Mouse (Mus musculus) lung, embryonic 14.5 days (tissue): ENCODE data around the gene Arpc3. TPM values are rescaled to one million over a fixed set of nuclear protein-coding genes. Genes with fewer than 3 reads are reported as not detected.

Experiments
- ATAC-seq: fragments of 200-750 bp; cut with Nextera tagmentation; 2 replicates; pipeline ENCODE4 v1.8.0; 2017; ENCODE audit warnings: mild to moderate bottlenecking, moderate TSS enrichment, moderate library complexity; ENCODE audit not compliant: insufficient read depth
- DNase-seq: peaks from one replicate; pipeline ENCODE4 v3.0.0-alpha.2; 2015
- H3K27ac ChIP-seq: fragments of 300-500 bp; sonication (generic); 2 replicates; pipeline ENCODE4 v1.5.1; 2014; ENCODE audit warnings: low read depth, mild to moderate bottlenecking, moderate library complexity
- H3K27me3 ChIP-seq: fragments of 300-500 bp; sonication (generic); 2 replicates; pipeline ENCODE4 v1.6.1; 2014; ENCODE audit warnings: low read length, control low read depth; ENCODE audit not compliant: insufficient read depth
- H3K36me3 ChIP-seq: fragments of 300-500 bp; sonication (generic); 2 replicates; pipeline ENCODE4 v1.6.1; 2014; ENCODE audit warnings: control low read depth; ENCODE audit not compliant: insufficient read depth
- H3K4me1 ChIP-seq: fragments of 300-500 bp; sonication (generic); 2 replicates; pipeline ENCODE4 v1.6.1; 2014; ENCODE audit warnings: antibody characterized with exemption, control low read depth; ENCODE audit not compliant: insufficient read depth
- H3K4me2 ChIP-seq: fragments of 300-500 bp; sonication (generic); 2 replicates; pipeline ENCODE4 v1.6.1; 2014; ENCODE audit warnings: mild to moderate bottlenecking
- H3K4me3 ChIP-seq: fragments of 300-500 bp; sonication (generic); 2 replicates; pipeline ENCODE4 v1.5.1; 2014; ENCODE audit warnings: low read depth, low read length
- H3K9ac ChIP-seq: fragments of 300-500 bp; sonication (generic); 2 replicates; pipeline ENCODE4 v1.6.1; 2014
- H3K9me3 ChIP-seq: fragments of 300-500 bp; sonication (generic); 2 replicates; pipeline ENCODE4 v1.6.1; 2016; ENCODE audit warnings: low read depth, low read length, control low read depth
- CTCF ChIP-seq: IDR thresholded peaks from 2 replicates; pipeline ENCODE4 v1.5.1; 2016; ENCODE audit warnings: antibody characterized with exemption, low read depth
- WGBS: fragments of 180-500 bp; shearing (Covaris S2); extraction: QIAGEN DNeasy Blood & Tissue Kit; methylation state at CpG from one replicate; pipeline ENCODE4 v1.1.7; 2014; 5-methylcytosine and 5-hydroxymethylcytosine counted together
- polyA plus RNA-seq: library from polyadenylated mRNA; unstranded; fragments of >200 nt; fragmentation: Nextera tagmentation; extraction: Ambion mirVana; gene quantifications from 2 replicates; pipeline ENCODE4 v1.2.1, GENCODE M21; 2014

The Arpc3 gene
- polyA plus RNA-seq, 1 experiment from 2014 or later: 48.7 TPM

- no peaks in the 10 kb centered on the region for H3K9me3 ChIP-seq
- peak within 1 kb of the TSS; percentile 92 for H3K27ac ChIP-seq
- H3K4me1 ChIP-seq: peaks cover 8% of the 10 kb centered on the region; the same call in 1 of the 2 replicates
- H3K27me3 ChIP-seq: no peaks in the 10 kb centered on the region
- peak; percentile 44 for DNase-seq
- peak within 1 kb of the TSS; percentile 82 for H3K9ac ChIP-seq
- peak within 1 kb of the TSS; percentile 65 for H3K4me3 ChIP-seq
- peak; percentile 84 for ATAC-seq
- peaks cover 44% of the 10 kb centered on the region for H3K36me3 ChIP-seq
- H3K4me2 ChIP-seq: peak within 1 kb of the TSS; percentile 84
- no peak for TF ChIP-seq CTCF
- WGBS: under 1% methylated on average over 33 of the region's 46 CpGs
Measured at GRCm38 (mm10) chr5:122371591-122372191, 20.0 kb upstream of the Arpc3 start, which contains the start of gene Gpn3. Gene Gpn3 (plus strand): TSS chr5:122371876.

- TF ChIP-seq CTCF: no peak
- H3K9me3 ChIP-seq: no peaks in the 10 kb centered on the region
- DNase-seq (peak; percentile 100), ATAC-seq (peak; percentile 94)
- H3K27me3 ChIP-seq: no peaks in the 10 kb centered on the region
- H3K4me2 ChIP-seq: peak within 1 kb of the TSS; percentile 84
- peaks cover 43% of the 10 kb centered on the region for H3K36me3 ChIP-seq
- peak within 1 kb of the TSS; percentile 92 for H3K27ac ChIP-seq
- H3K4me3 ChIP-seq: peak within 1 kb of the TSS; percentile 65
- H3K9ac ChIP-seq: peak within 1 kb of the TSS; percentile 82
- WGBS: 0% methylated on average over 53 of the region's 53 CpGs
- peaks cover 8% of the 10 kb centered on the region; the same call in 1 of the 2 replicates for H3K4me1 ChIP-seq
Measured at GRCm38 (mm10) chr5:122372192-122372769, 19.4 kb upstream of the Arpc3 start, which contains the start of gene Fam216a. Gene Fam216a (minus strand): TSS chr5:122372364.

DNA sequence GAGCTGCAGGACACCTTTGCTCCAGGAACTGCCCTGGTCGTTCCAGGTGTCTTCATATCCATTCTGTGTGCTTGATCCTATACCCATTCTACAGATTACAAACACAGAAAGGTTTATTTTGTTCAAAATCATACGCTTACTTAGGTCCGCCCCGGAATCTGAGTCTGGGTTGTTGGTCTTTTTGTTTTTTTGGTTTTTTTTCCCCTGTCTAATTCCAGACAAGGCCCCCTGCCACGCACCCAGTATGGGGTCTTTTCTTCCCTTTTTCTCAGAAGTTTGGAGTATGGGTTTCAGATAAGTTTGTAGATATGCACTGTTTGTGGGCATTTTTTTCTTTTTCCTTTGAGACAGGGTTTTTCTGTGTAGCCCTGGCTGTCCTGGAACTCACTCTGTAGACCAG, 18.8 kb upstream of the Arpc3 start:
- peaks cover 8% of the 10 kb centered on the region; the same call in 1 of the 2 replicates for H3K4me1 ChIP-seq
- no peaks in the 10 kb centered on the region for H3K9me3 ChIP-seq
- 6% methylated on average over 5 of the region's 5 CpGs for WGBS
- no peaks in the 10 kb centered on the region for H3K27me3 ChIP-seq
- no peak for DNase-seq
- ATAC-seq: no peak
- peak overlapping the region; percentile 82 for H3K9ac ChIP-seq
- no peak for TF ChIP-seq CTCF
- peaks cover 38% of the 10 kb centered on the region for H3K36me3 ChIP-seq
- H3K4me3 ChIP-seq: peak overlapping the region; percentile 65
- H3K4me2 ChIP-seq: peak overlapping the region; percentile 84
- peak overlapping the region; percentile 92 for H3K27ac ChIP-seq

DNA sequence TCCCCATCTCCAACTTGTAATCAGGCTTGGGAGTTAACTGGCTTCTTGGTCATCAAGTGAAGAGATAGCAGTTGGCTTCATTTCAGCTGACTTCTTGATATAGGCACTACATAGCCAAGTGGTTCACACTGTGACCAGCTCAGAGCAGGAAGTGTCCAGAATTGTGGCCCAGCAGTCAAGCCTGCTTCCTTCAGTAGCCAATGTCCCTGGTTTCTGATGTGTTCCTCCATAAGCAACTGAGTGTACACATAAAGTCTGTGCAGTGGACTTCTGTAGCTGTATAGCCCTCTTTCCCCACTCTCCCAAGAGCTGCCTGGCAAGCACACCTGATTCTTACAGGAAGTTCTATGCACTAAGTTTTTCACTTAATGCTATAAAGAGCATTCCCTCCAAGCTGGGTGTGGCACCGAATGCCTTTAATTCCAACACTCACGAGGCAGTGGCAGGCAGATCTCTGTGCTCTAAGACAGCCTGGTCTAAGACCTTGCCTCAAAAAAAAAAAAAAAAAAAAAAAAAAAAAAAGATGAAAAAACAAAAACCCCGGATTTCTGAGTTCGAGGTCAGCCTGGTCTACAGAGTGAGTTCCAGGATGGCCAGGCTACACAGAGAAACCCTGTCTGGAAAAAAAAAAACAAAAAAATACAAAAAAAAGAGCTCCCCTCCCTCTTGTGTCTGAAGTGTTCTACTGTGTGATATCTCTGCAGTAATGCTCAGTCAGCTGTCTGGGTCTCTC, 14.4 kb upstream of the Arpc3 start:
- no peak for TF ChIP-seq CTCF
- peaks cover 4% of the 10 kb centered on the region; the same call in 1 of the 2 replicates for H3K4me1 ChIP-seq
- WGBS: 85% methylated on average over 4 of the region's 4 CpGs
- no peak overlapping the region for H3K4me2 ChIP-seq
- ATAC-seq (no peak), DNase-seq (no peak)
- H3K9ac ChIP-seq: no peak overlapping the region
- H3K27me3 ChIP-seq: no peaks in the 10 kb centered on the region
- no peaks in the 10 kb centered on the region for H3K9me3 ChIP-seq
- H3K4me3 ChIP-seq: no peak overlapping the region
- H3K36me3 ChIP-seq: peaks cover 55% of the 10 kb centered on the region
- H3K27ac ChIP-seq: no peak overlapping the region

- WGBS: 93% methylated on average over 12 of the region's 12 CpGs
- Histone ChIP-seq H3K9ac (no peak overlapping the region), H3K36me3 (peaks cover 61% of the 10 kb centered on the region), H3K27ac (no peak overlapping the region), H3K4me3 (no peak overlapping the region), H3K4me2 (no peak overlapping the region), H3K4me1 (peaks cover 4% of the 10 kb centered on the region; the same call in 1 of the 2 replicates), H3K9me3 (no peaks in the 10 kb centered on the region), H3K27me3 (no peaks in the 10 kb centered on the region)
- no peak for DNase-seq
- TF ChIP-seq CTCF: no peak
- no peak for ATAC-seq
Measured at GRCm38 (mm10) chr5:122378171-122378570, 13.5 kb upstream of the Arpc3 start.

GRCm38 (mm10) chr5:122379374-122380155, 12.1 kb upstream of the Arpc3 start:
- Histone ChIP-seq H3K4me1 (no peaks in the 10 kb centered on the region), H3K4me2 (no peak overlapping the region), H3K27me3 (no peaks in the 10 kb centered on the region), H3K27ac (no peak overlapping the region), H3K9me3 (no peaks in the 10 kb centered on the region), H3K9ac (no peak overlapping the region), H3K4me3 (no peak overlapping the region), H3K36me3 (peaks cover 57% of the 10 kb centered on the region)
- ATAC-seq: peak; percentile 69
- WGBS: 47% methylated on average over 11 of the region's 11 CpGs
- peak; percentile 86 for DNase-seq
- TF ChIP-seq CTCF: peak; percentile 91
